Mouse (Mus musculus) olfactory bulb, adult 2 months (tissue): ENCODE measurements around the gene Sectm1a. TPM values are rescaled to one million over a fixed set of nuclear protein-coding genes. Genes with fewer than 3 reads are reported as not detected.
A peak's percentile ranks its signal among the peaks of the same experiment; 100 is the strongest.

Experiments used
- H3K27ac ChIP-seq: fragments of 200-500 bp; 2 replicates; pipeline ENCODE4 v1.5.1; 2012; ENCODE audit warnings: low read depth, low read length; ENCODE audit not compliant: insufficient read depth
- H3K4me1 ChIP-seq: fragments of 200-500 bp; 2 replicates; pipeline ENCODE4 v1.6.1; 2012; ENCODE audit warnings: low read length; ENCODE audit not compliant: control insufficient read depth, insufficient read depth
- H3K4me3 ChIP-seq: fragments of 200-500 bp; 2 replicates; pipeline ENCODE4 v1.5.1; 2012; ENCODE audit warnings: mild to moderate bottlenecking, low read depth, low read length, moderate library complexity; ENCODE audit not compliant: insufficient read depth
- CTCF ChIP-seq: fragments of 200-500 bp; IDR thresholded peaks from 2 replicates; pipeline ENCODE4 v1.5.1; 2012; ENCODE audit warnings: low read depth, mild to moderate bottlenecking, low read length, moderate library complexity; ENCODE audit not compliant: insufficient read depth
- POLR2A ChIP-seq: fragments of 200-500 bp; IDR thresholded peaks from 2 replicates; pipeline ENCODE4 v1.6.1; 2012; ENCODE audit warnings: mild to moderate bottlenecking, low read depth, low read length, moderate library complexity; ENCODE audit not compliant: insufficient read depth
- whole genome bisulfite sequencing: fragments of 180-500 bp; shearing (Covaris S2); methylation state at CpG from one replicate; pipeline ENCODE4 v1.1.7; 2018; 5-methylcytosine and 5-hydroxymethylcytosine counted together
- polyA plus RNA-seq: library from polyadenylated mRNA; stranded (reverse); fragments of >200 nt; gene quantifications from 2 replicates; pipeline ENCODE4 v1.2.4, GENCODE M21; 2012; ENCODE audit warnings: low replicate concordance; ENCODE audit not compliant: missing spikeins, insufficient read depth, insufficient read length

Gene Sectm1a
- polyA plus RNA-seq, 1 experiment = not detected

DNA sequence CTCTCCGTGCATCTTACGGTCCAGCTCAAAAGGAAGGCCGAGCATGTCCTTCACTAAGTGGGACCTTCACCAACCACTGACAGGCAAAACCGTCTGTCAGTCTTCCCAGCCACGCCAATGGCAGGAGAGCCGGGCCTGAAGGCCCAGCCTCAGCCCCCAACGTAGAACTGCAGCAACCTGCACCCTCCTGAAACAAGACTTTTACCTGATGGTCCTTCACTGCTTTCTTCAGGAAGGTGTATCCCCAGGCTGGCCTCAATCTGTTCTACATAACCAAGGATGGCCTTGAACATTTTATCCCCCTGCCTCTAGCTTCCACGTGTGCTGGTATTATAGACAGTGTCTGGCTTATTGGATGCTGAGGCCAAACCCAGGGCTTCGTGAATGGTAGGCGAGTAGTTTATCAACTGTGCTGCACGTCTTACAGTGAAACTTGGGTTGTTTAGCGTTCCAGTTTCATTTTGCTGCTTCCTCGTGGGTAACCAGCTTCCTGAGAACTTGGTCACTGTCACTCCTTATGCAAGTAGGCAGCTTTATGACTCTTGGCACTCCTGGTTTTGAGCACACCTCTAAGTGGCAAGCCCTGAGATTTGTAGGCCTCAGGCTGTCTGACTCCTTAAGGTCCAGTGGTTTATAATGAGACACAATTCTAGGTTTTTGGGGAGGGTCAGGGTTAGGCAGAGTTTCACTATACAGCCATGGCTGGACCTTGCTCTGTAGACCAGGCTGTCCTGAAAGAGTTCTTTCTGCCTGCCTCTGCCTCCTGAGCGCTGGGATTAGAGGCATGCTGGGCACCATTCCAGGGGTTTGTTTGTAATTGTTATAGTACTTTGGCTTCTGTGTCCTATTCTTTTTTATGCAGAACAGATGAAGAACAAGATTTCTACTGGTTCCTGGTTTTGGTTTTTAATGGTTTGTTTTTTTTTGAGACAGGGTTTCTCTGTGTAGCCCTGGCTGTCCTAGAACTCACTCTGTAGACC lies 11.9 kb upstream of the Sectm1a start:
- H3K4me3 ChIP-seq = no peak overlapping the region
- WGBS = 94% methylated on average over 14 of the region's 14 CpGs
- H3K27ac ChIP-seq = no peak overlapping the region
- no peak for TF ChIP-seq POLR2A
- no peak for TF ChIP-seq CTCF
- H3K4me1 ChIP-seq = peaks cover 2% of the 10 kb centered on the region

DNA sequence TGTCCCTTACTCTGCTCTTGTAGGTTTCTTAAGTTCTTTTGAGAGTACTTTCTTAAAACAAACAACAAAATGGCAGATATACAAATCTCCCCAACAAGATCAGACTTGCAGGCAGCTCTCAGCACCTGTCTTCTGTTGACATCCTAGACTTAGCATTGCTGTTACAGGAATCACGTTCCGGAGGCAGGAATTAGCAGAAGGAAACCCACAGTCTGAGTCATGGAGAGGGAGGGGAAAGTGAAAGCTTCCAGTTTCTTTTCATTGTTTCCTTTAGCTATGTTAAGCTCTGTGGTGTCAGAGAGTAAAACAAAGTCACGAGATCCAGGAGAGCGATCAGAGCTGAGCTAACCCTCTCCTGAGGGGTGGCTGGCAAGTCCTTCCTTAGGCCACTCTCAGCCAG lies 9.9 kb upstream of the Sectm1a start:
- Histone ChIP-seq H3K4me1 (peaks cover 2% of the 10 kb centered on the region), H3K27ac (peak overlapping the region; percentile 44; the same call in 1 of the 2 replicates), H3K4me3 (no peak overlapping the region)
- TF ChIP-seq CTCF (no peak), POLR2A (no peak)
- 29% methylated on average over 4 of the region's 4 CpGs for WGBS

DNA sequence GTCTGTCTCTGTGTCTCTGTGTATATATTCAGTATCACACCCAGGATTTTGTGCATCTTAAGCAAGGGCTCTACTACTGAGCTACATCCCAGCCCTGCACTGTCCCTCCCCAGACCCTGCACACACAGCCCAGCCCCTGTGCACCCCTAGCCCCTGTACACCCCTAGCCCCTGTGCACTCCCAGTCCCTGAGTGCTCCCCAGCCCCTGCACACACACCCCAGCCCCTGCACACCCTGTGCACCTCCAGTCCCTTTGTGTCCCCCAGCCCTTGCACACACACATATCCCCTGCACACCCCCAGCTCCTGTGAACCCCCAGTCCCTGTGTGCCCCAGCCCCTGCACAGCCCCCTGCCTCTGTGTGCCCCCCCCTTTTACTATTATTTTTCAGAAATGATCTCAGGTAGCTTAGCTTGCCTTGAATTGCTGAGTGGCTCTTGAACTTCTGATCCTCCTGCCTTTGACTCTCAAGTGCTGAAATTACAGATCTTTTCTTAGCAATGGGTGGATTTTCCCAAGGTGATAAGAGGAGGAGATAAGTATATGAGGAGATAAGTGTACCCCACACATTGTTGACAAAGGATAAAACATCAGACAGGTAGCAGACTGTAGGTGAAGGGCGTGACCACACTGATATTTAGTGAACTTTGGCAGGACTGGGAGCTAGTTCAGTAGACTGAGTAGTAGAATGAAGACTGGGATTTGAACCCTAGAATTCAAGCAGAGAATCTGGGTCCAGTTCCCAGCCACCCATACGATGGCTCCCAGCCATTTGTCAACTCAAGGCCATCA lies 8.9 kb upstream of the Sectm1a start:
- Histone ChIP-seq H3K4me1 (peaks cover 2% of the 10 kb centered on the region), H3K27ac (no peak overlapping the region), H3K4me3 (no peak overlapping the region)
- WGBS = 91% methylated on average over 2 of the region's 2 CpGs
- TF ChIP-seq CTCF = no peak
- no peak for TF ChIP-seq POLR2A

DNA sequence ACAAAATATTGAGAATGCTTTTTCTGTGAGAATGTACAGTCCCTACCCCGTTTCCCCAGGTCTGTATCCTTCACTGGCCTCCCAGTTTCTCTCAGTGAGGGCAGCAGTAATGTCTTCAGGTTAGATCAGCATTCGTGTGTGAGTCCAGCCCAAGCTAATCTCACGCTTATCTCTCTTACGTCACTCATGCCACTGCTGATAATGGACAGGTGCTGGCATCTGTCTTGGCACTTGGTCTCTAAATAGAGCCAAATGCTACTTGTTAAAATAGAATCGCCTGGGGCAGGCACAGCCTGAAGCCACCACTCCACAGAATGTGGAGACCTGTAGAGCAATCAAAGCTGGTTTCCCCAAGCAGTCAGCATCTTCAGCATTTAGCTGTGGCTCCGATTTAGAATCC lies 8.0 kb upstream of the Sectm1a start:
- Histone ChIP-seq H3K27ac (no peak overlapping the region), H3K4me1 (peaks cover 2% of the 10 kb centered on the region), H3K4me3 (no peak overlapping the region)
- 89% methylated on average over 6 of the region's 6 CpGs for WGBS
- no peak for TF ChIP-seq POLR2A
- TF ChIP-seq CTCF = no peak

DNA sequence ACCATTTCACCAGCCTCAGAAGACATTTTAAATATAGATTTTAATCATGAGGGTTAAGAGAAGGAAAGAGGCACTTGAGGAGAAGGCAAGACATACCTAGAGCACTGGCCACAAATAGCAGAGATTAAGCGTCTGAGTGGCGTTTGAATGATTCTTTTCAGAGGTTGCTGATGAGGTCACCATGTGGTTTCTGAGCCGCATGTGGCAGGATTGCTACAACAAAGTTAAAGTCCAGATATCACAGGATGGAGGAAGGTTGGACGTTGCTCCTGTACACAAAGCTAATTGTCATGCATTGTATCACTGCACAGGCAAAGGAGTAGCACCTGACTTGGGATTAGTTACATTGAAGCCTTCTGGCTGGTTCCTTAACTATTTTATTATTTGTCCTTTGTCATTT lies 5.3 kb upstream of the Sectm1a start:
- TF ChIP-seq POLR2A (no peak), CTCF (no peak)
- H3K27ac ChIP-seq = no peak overlapping the region
- H3K4me1 ChIP-seq = peaks cover 5% of the 10 kb centered on the region
- 67% methylated on average over 4 of the region's 4 CpGs for WGBS
- H3K4me3 ChIP-seq = no peak overlapping the region

GRCm38 (mm10) chr11:121085181-121085580 lies 4.2 kb upstream of the Sectm1a start:
- 51% methylated on average over 5 of the region's 5 CpGs for WGBS
- H3K4me1 ChIP-seq = peaks cover 3% of the 10 kb centered on the region; the same call in 1 of the 2 replicates
- no peak overlapping the region for H3K27ac ChIP-seq
- no peak for TF ChIP-seq POLR2A
- TF ChIP-seq CTCF = no peak
- no peak overlapping the region for H3K4me3 ChIP-seq

DNA sequence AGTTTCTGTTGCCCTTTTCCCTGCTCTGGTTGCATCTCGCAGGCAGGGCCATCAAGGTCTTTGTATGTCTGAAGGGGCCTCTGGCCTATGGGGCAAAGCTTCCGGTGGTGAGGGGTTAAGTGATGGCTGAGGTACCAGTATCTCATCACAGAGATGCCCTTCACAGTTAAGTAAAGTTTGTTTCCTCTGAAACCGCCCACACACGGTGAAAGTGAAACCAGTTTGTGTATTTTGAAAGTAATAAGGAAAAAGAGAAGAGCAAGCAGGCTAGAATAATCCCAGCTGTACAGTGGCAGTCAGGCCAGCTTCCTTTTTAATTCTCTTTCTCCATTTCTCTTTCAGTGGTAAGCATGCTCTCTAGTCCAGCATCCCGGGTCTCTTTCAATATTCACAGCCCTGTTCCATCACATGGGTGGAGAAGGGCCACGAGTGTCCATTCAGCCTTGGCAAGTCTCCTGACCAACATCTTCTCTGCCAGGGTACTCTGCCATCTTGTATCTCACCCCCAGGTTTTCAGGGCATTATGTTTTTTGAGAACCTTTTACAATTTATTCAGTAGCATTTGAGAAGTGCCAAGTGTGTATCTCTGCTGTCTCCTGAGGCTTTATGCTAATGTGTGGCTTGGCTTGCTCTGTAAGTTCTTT lies 2.0 kb upstream of the Sectm1a start:
- 62% methylated on average over 6 of the region's 6 CpGs for WGBS
- TF ChIP-seq POLR2A (no peak), CTCF (no peak)

DNA sequence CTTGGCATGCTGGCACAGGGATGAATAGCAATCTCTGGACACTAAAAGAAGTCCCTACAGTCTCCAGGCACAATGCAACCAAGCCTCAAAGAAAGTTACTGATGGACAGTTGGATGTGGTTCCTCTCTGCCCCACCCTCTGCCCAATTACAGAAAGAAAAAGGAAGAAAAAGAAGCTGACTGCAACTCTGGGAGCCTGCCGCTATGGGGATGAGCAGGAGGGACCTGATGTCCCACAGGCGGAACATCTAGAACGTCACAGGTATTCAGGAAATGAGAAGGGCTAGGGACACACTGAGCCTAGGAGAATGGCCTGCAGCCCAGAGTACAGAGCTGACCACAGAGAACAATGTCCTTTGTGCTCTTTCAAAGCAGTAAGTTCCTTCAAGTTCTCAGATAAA lies 1.2 kb upstream of the Sectm1a start:
- H3K4me3 ChIP-seq = no peak overlapping the region
- no peak overlapping the region for H3K27ac ChIP-seq
- H3K4me1 ChIP-seq = peaks cover 3% of the 10 kb centered on the region; the same call in 1 of the 2 replicates
- WGBS = 86% methylated on average over 3 of the region's 3 CpGs
- TF ChIP-seq POLR2A = no peak

More for the DNA sequence above, 2.0 kb upstream of the Sectm1a start:
- Histone ChIP-seq H3K4me1 (peaks cover 3% of the 10 kb centered on the region; the same call in 1 of the 2 replicates), H3K27ac (no peak overlapping the region), H3K4me3 (no peak overlapping the region)
